Mouse (Mus musculus): ENCODE data around the gene Kcnh6. TPM values are rescaled to one million over a fixed set of nuclear protein-coding genes. Genes with fewer than 3 reads are reported as not detected.

The Kcnh6 gene
- polyA plus RNA-seq, 1 experiment from 2014 or later: 2.6 TPM

GRCm38 (mm10) chr11:106037418-106037751 is 29.5 kb downstream of the Kcnh6 start:
- Histone ChIP-seq H3K4me1 (ENCODE audit: control insufficient read depth, insufficient read depth, low read length) (peaks cover 12% of the 10 kb centered on the region), H3K27me3 (replicated peaks; ENCODE audit: control insufficient read depth, insufficient read depth, low read length) (no peaks in the 10 kb centered on the region), H3K4me3 (ENCODE audit: low read depth, low read length) (peak overlapping the region; percentile 98), H3K9ac (ENCODE audit: low read depth, low read length) (peak overlapping the region; percentile 93), H3K9me3 (ENCODE audit: control insufficient read depth, low read length) (no peaks in the 10 kb centered on the region), H3K4me2 (ENCODE audit: low read depth, low read length) (peak overlapping the region; percentile 91), H3K36me3 (ENCODE audit: control insufficient read depth, insufficient read depth, low read length) (0 out of 2 replicates have a peak, but pooled peaks cover 2% of the 10 kb centered on the region), H3K27ac (replicated peaks; ENCODE audit: low read depth, low read length) (peak overlapping the region; percentile 88)
- WGBS: 0% methylated on average over 13 of the region's 13 CpGs
- ATAC-seq (ENCODE audit: low read depth) (no peak; the same call in 1 of the 2 replicates), DNase-seq (ENCODE audit: low spot score) (peak; percentile 72)

GRCm38 (mm10) chr11:106044349-106044748 is 36.4 kb downstream of the Kcnh6 start:
- ATAC-seq (ENCODE audit: low read depth) (no peak), DNase-seq (ENCODE audit: low spot score) (no peak)
- Histone ChIP-seq H3K4me1 (ENCODE audit: control insufficient read depth, insufficient read depth, low read length) (no peaks in the 10 kb centered on the region), H3K36me3 (ENCODE audit: control insufficient read depth, insufficient read depth, low read length) (peaks cover 30% of the 10 kb centered on the region), H3K27ac (replicated peaks; ENCODE audit: low read depth, low read length) (no peak overlapping the region), H3K27me3 (replicated peaks; ENCODE audit: control insufficient read depth, insufficient read depth, low read length) (no peaks in the 10 kb centered on the region), H3K4me2 (ENCODE audit: low read depth, low read length) (no peak overlapping the region), H3K4me3 (ENCODE audit: low read depth, low read length) (no peak overlapping the region), H3K9ac (ENCODE audit: low read depth, low read length) (no peak overlapping the region), H3K9me3 (ENCODE audit: control insufficient read depth, low read length) (no peaks in the 10 kb centered on the region)

- no peak overlapping the region for H3K4me2 ChIP-seq (ENCODE audit: low read depth, low read length)
- H3K9me3 ChIP-seq (ENCODE audit: control insufficient read depth, low read length): no peaks in the 10 kb centered on the region
- no peak overlapping the region for H3K4me3 ChIP-seq (ENCODE audit: low read depth, low read length)
- no peak overlapping the region for H3K27ac ChIP-seq (replicated peaks; ENCODE audit: low read depth, low read length)
- H3K4me1 ChIP-seq (ENCODE audit: control insufficient read depth, insufficient read depth, low read length): no peaks in the 10 kb centered on the region
- ATAC-seq (ENCODE audit: low read depth) (no peak), DNase-seq (ENCODE audit: low spot score) (no peak)
- peaks cover 38% of the 10 kb centered on the region for H3K36me3 ChIP-seq (ENCODE audit: control insufficient read depth, insufficient read depth, low read length)
- H3K9ac ChIP-seq (ENCODE audit: low read depth, low read length): no peak overlapping the region
- WGBS: 84% methylated on average over 1 of the region's 1 CpGs
- no peaks in the 10 kb centered on the region for H3K27me3 ChIP-seq (replicated peaks; ENCODE audit: control insufficient read depth, insufficient read depth, low read length)
Observed at GRCm38 (mm10) chr11:106045256-106045655, 37.3 kb downstream of the Kcnh6 start.

- ATAC-seq (ENCODE audit: low read depth): no peak
- peaks cover 43% of the 10 kb centered on the region for H3K36me3 ChIP-seq (ENCODE audit: control insufficient read depth, insufficient read depth, low read length)
- no peaks in the 10 kb centered on the region for H3K27me3 ChIP-seq (replicated peaks; ENCODE audit: control insufficient read depth, insufficient read depth, low read length)
- H3K9ac ChIP-seq (ENCODE audit: low read depth, low read length): no peak overlapping the region
- 93% methylated on average over 3 of the region's 3 CpGs for WGBS
- no peak for DNase-seq (ENCODE audit: low spot score)
- H3K4me3 ChIP-seq (ENCODE audit: low read depth, low read length): no peak overlapping the region
- H3K4me1 ChIP-seq (ENCODE audit: control insufficient read depth, insufficient read depth, low read length): no peaks in the 10 kb centered on the region
- no peak overlapping the region for H3K4me2 ChIP-seq (ENCODE audit: low read depth, low read length)
- no peaks in the 10 kb centered on the region for H3K9me3 ChIP-seq (ENCODE audit: control insufficient read depth, low read length)
- no peak overlapping the region for H3K27ac ChIP-seq (replicated peaks; ENCODE audit: low read depth, low read length)
Observed at GRCm38 (mm10) chr11:106045780-106046179, 37.9 kb downstream of the Kcnh6 start.

GRCm38 (mm10) chr11:106046584-106046983 is 38.7 kb downstream of the Kcnh6 start:
- Histone ChIP-seq H3K4me2 (ENCODE audit: low read depth, low read length) (no peak overlapping the region), H3K36me3 (ENCODE audit: control insufficient read depth, insufficient read depth, low read length) (peaks cover 48% of the 10 kb centered on the region), H3K4me1 (ENCODE audit: control insufficient read depth, insufficient read depth, low read length) (no peaks in the 10 kb centered on the region), H3K27ac (replicated peaks; ENCODE audit: low read depth, low read length) (no peak overlapping the region), H3K9ac (ENCODE audit: low read depth, low read length) (no peak overlapping the region), H3K4me3 (ENCODE audit: low read depth, low read length) (no peak overlapping the region), H3K27me3 (replicated peaks; ENCODE audit: control insufficient read depth, insufficient read depth, low read length) (no peaks in the 10 kb centered on the region), H3K9me3 (ENCODE audit: control insufficient read depth, low read length) (no peaks in the 10 kb centered on the region)
- DNase-seq (ENCODE audit: low spot score): no peak
- ATAC-seq (ENCODE audit: low read depth): no peak
- WGBS: 84% methylated on average over 9 of the region's 9 CpGs

- DNase-seq (ENCODE audit: low spot score) (no peak), ATAC-seq (ENCODE audit: low read depth) (no peak)
- H3K4me2 ChIP-seq (ENCODE audit: low read depth, low read length): no peak overlapping the region
- H3K4me1 ChIP-seq (ENCODE audit: control insufficient read depth, insufficient read depth, low read length): no peaks in the 10 kb centered on the region
- H3K36me3 ChIP-seq (ENCODE audit: control insufficient read depth, insufficient read depth, low read length): peaks cover 97% of the 10 kb centered on the region
- no peak overlapping the region for H3K27ac ChIP-seq (replicated peaks; ENCODE audit: low read depth, low read length)
- no peak overlapping the region for H3K4me3 ChIP-seq (ENCODE audit: low read depth, low read length)
- H3K9ac ChIP-seq (ENCODE audit: low read depth, low read length): no peak overlapping the region
- no peaks in the 10 kb centered on the region for H3K27me3 ChIP-seq (replicated peaks; ENCODE audit: control insufficient read depth, insufficient read depth, low read length)
- no peaks in the 10 kb centered on the region for H3K9me3 ChIP-seq (ENCODE audit: control insufficient read depth, low read length)
- WGBS: 88% methylated on average over 2 of the region's 2 CpGs
Observed at GRCm38 (mm10) chr11:106053921-106054320, 46.0 kb downstream of the Kcnh6 start.

GRCm38 (mm10) chr11:106054600-106054999 is 46.7 kb downstream of the Kcnh6 start:
- no peaks in the 10 kb centered on the region for H3K4me1 ChIP-seq (ENCODE audit: control insufficient read depth, insufficient read depth, low read length)
- no peaks in the 10 kb centered on the region for H3K9me3 ChIP-seq (ENCODE audit: control insufficient read depth, low read length)
- H3K4me3 ChIP-seq (ENCODE audit: low read depth, low read length): no peak overlapping the region
- no peak overlapping the region for H3K9ac ChIP-seq (ENCODE audit: low read depth, low read length)
- peaks cover 98% of the 10 kb centered on the region for H3K36me3 ChIP-seq (ENCODE audit: control insufficient read depth, insufficient read depth, low read length)
- H3K27me3 ChIP-seq (replicated peaks; ENCODE audit: control insufficient read depth, insufficient read depth, low read length): no peaks in the 10 kb centered on the region
- ATAC-seq (ENCODE audit: low read depth): no peak
- H3K4me2 ChIP-seq (ENCODE audit: low read depth, low read length): no peak overlapping the region
- no peak for DNase-seq (ENCODE audit: low spot score)
- no peak overlapping the region for H3K27ac ChIP-seq (replicated peaks; ENCODE audit: low read depth, low read length)
- WGBS: 94% methylated on average over 8 of the region's 8 CpGs

- ATAC-seq (ENCODE audit: low read depth): no peak
- 89% methylated on average over 6 of the region's 6 CpGs for WGBS
Observed at GRCm38 (mm10) chr11:106055341-106055740, 47.4 kb downstream of the Kcnh6 start.

GRCm38 (mm10) chr11:106056819-106057491 is 49.0 kb downstream of the Kcnh6 start:
- Histone ChIP-seq H3K9me3 (ENCODE audit: control insufficient read depth, low read length) (no peaks in the 10 kb centered on the region), H3K9ac (ENCODE audit: low read depth, low read length) (no peak overlapping the region), H3K27ac (replicated peaks; ENCODE audit: low read depth, low read length) (no peak overlapping the region), H3K4me2 (ENCODE audit: low read depth, low read length) (no peak overlapping the region), H3K27me3 (replicated peaks; ENCODE audit: control insufficient read depth, insufficient read depth, low read length) (no peaks in the 10 kb centered on the region), H3K4me1 (ENCODE audit: control insufficient read depth, insufficient read depth, low read length) (no peaks in the 10 kb centered on the region), H3K4me3 (ENCODE audit: low read depth, low read length) (no peak overlapping the region), H3K36me3 (ENCODE audit: control insufficient read depth, insufficient read depth, low read length) (peaks cover 83% of the 10 kb centered on the region)
- ATAC-seq (ENCODE audit: low read depth) (no peak), DNase-seq (ENCODE audit: low spot score) (no peak)
- 93% methylated on average over 8 of the region's 8 CpGs for WGBS

More at GRCm38 (mm10) chr11:106055341-106055740, 47.4 kb downstream of the Kcnh6 start:
- Histone ChIP-seq H3K27ac (replicated peaks; ENCODE audit: low read depth, low read length) (no peak overlapping the region), H3K9ac (ENCODE audit: low read depth, low read length) (no peak overlapping the region), H3K27me3 (replicated peaks; ENCODE audit: control insufficient read depth, insufficient read depth, low read length) (no peaks in the 10 kb centered on the region), H3K36me3 (ENCODE audit: control insufficient read depth, insufficient read depth, low read length) (peaks cover 98% of the 10 kb centered on the region), H3K4me1 (ENCODE audit: control insufficient read depth, insufficient read depth, low read length) (no peaks in the 10 kb centered on the region), H3K4me3 (ENCODE audit: low read depth, low read length) (no peak overlapping the region), H3K4me2 (ENCODE audit: low read depth, low read length) (no peak overlapping the region), H3K9me3 (ENCODE audit: control insufficient read depth, low read length) (no peaks in the 10 kb centered on the region)
- DNase-seq (ENCODE audit: low spot score): no peak

All from embryonic facial prominence, embryonic 14.5 days (tissue).